Mouse (Mus musculus) adrenal gland, postnatal 10 days (tissue): ENCODE data around the gene Ipo4. TPM values are rescaled to one million over a fixed set of nuclear protein-coding genes. Genes with fewer than 3 reads are reported as not detected.

Source experiments
- DNase-seq: peaks from one replicate; pipeline ENCODE4 v3.0.0; 2021; ENCODE audit warnings: mixed read lengths
- total RNA-seq, 2 experiments: library from RNA; stranded (reverse); gene quantifications; 2 replicates each; pipeline ENCODE4 v1.2.3; 2021

Ipo4 gene
- total RNA-seq, 2 experiments from 2014 or later = 72.1 to 82.4 TPM

- DNase-seq = peak; percentile 54
Observed at GRCm38 (mm10) chr14:55634874-55635522, 759 bp downstream of the Ipo4 start.

- DNase-seq = peak; percentile 74
Observed at GRCm38 (mm10) chr14:55629312-55629711, 6.4 kb downstream of the Ipo4 start.

- DNase-seq = no peak
Observed at GRCm38 (mm10) chr14:55628077-55628827, 7.5 kb downstream of the Ipo4 start.

GRCm38 (mm10) chr14:55618486-55619195 lies 17.1 kb downstream of the Ipo4 start:
- no peak for DNase-seq

GRCm38 (mm10) chr14:55617822-55618221 lies 17.9 kb downstream of the Ipo4 start, which contains the start of gene Rec8:
Gene Rec8 (plus strand): TSS chr14:55618037.
- peak; percentile 44 for DNase-seq

- no peak for DNase-seq
Observed at GRCm38 (mm10) chr14:55616844-55617243, 18.9 kb downstream of the Ipo4 start.

GRCm38 (mm10) chr14:55615876-55616275 lies 19.9 kb downstream of the Ipo4 start:
- no peak for DNase-seq

- no peak for DNase-seq
Observed at GRCm38 (mm10) chr14:55614565-55615178, 21.1 kb downstream of the Ipo4 start.

GRCm38 (mm10) chr14:55613346-55613745 lies 22.4 kb downstream of the Ipo4 start:
- DNase-seq = no peak

GRCm38 (mm10) chr14:55608339-55608738 lies 27.4 kb downstream of the Ipo4 start:
- no peak for DNase-seq

GRCm38 (mm10) chr14:55605743-55606459 lies 29.9 kb downstream of the Ipo4 start:
- DNase-seq = no peak

GRCm38 (mm10) chr14:55604823-55605222 lies 30.9 kb downstream of the Ipo4 start:
- DNase-seq = no peak

- peak; percentile 93 for DNase-seq
Observed at GRCm38 (mm10) chr14:55603633-55604576, 31.9 kb downstream of the Ipo4 start.

- DNase-seq = no peak
Observed at GRCm38 (mm10) chr14:55603271-55603632, 32.5 kb downstream of the Ipo4 start, which contains the start of gene Irf9. Gene Irf9 (plus strand): TSS chr14:55603571.

GRCm38 (mm10) chr14:55598521-55599390 lies 37.0 kb downstream of the Ipo4 start:
- no peak for DNase-seq

GRCm38 (mm10) chr14:55596036-55596690 lies 39.6 kb downstream of the Ipo4 start:
- no peak for DNase-seq

- no peak for DNase-seq
Observed at GRCm38 (mm10) chr14:55592226-55592625, 43.5 kb downstream of the Ipo4 start.

- DNase-seq = peak; percentile 96
Observed at GRCm38 (mm10) chr14:55591331-55591891, 44.3 kb downstream of the Ipo4 start, which contains the start of gene Rnf31. Gene Rnf31 (plus strand): TSS chr14:55591708.
